Mouse (Mus musculus): ENCODE measurements around the gene Lbp. TPM values are rescaled to one million over a fixed set of nuclear protein-coding genes. Genes with fewer than 3 reads are reported as not detected.

Gene Lbp
- total RNA-seq, 2 experiments from 2014 or later, result 5.9 to 6.6 TPM

Other genes starting within 250 kb of the Lbp start
- 100 to 1,000 TPM; 162 to 208 TPM for gene Tgm2, start 160.1 kb upstream of the Lbp start, total RNA-seq (2021)
- gene D630003M21Rik, start 77.3 kb upstream of the Lbp start, total RNA-seq (2021), result 1 to 10 TPM; 8.6 to 8.7 TPM
- gene Bpi, start 48.4 kb upstream of the Lbp start, total RNA-seq (2021), result not detected
- under 1 TPM in 1 of 2 experiments, not detected in 1; 0.24 TPM for gene Snhg11, start 69.1 kb downstream of the Lbp start, total RNA-seq (2021)
- 10 to 100 TPM; 30.5 to 33.3 TPM for gene Ralgapb, start 103.4 kb downstream of the Lbp start, total RNA-seq (2021)
- gene Adig, start 196.1 kb downstream of the Lbp start, total RNA-seq (2021), result 10 to 100 TPM in 1 of 2 experiments, 1 to 10 TPM in 1; 5.5 to 19.7 TPM
- not detected for gene Arhgap40, start 206.3 kb downstream of the Lbp start, total RNA-seq (2021)

All from heart, postnatal 10 days (tissue).